Mouse (Mus musculus) olfactory bulb, adult 2 months (tissue): ENCODE results near the gene Lama1. TPM values are rescaled to one million over a fixed set of nuclear protein-coding genes. Genes with fewer than 3 reads are reported as not detected.

ENCODE experiments used
- H3K27ac ChIP-seq: fragments of 200-500 bp; 2 replicates; pipeline ENCODE4 v1.5.1; 2012; ENCODE audit warnings: low read depth, low read length; ENCODE audit not compliant: insufficient read depth
- H3K4me1 ChIP-seq: fragments of 200-500 bp; 2 replicates; pipeline ENCODE4 v1.6.1; 2012; ENCODE audit warnings: low read length; ENCODE audit not compliant: control insufficient read depth, insufficient read depth
- H3K4me3 ChIP-seq: fragments of 200-500 bp; 2 replicates; pipeline ENCODE4 v1.5.1; 2012; ENCODE audit warnings: mild to moderate bottlenecking, low read depth, low read length, moderate library complexity; ENCODE audit not compliant: insufficient read depth
- CTCF ChIP-seq: fragments of 200-500 bp; IDR thresholded peaks from 2 replicates; pipeline ENCODE4 v1.5.1; 2012; ENCODE audit warnings: low read depth, mild to moderate bottlenecking, low read length, moderate library complexity; ENCODE audit not compliant: insufficient read depth
- POLR2A ChIP-seq: fragments of 200-500 bp; IDR thresholded peaks from 2 replicates; pipeline ENCODE4 v1.6.1; 2012; ENCODE audit warnings: mild to moderate bottlenecking, low read depth, low read length, moderate library complexity; ENCODE audit not compliant: insufficient read depth
- WGBS: fragments of 180-500 bp; shearing (Covaris S2); methylation state at CpG from one replicate; pipeline ENCODE4 v1.1.7; 2018; 5-methylcytosine and 5-hydroxymethylcytosine counted together
- polyA plus RNA-seq: library from polyadenylated mRNA; stranded (reverse); fragments of >200 nt; gene quantifications from 2 replicates; pipeline ENCODE4 v1.2.4, GENCODE M21; 2012; ENCODE audit warnings: low replicate concordance; ENCODE audit not compliant: missing spikeins, insufficient read depth, insufficient read length

The Lama1 gene
- polyA plus RNA-seq, 1 experiment = not detected

DNA sequence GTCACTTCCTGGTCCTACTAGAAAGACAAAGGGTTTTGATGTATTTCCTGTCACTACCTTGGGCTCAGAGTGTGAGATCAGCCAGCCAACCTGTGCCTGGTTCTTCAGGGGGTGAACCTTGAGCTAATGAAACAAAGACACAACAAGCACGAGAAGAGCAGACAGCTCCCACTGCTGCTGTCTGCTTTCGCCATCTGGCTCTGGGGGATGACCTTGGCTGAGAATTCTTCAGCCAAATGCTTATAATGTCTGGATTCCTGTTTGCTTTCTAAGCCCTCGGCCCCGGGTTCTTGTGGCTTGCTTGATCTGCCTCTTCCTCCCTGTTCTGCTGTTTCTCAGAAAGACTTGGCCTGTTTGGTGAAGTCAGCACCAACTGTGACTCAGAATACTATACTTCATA is 6.4 kb upstream of the Lama1 start:
- TF ChIP-seq POLR2A = no peak
- no peak for TF ChIP-seq CTCF
- 85% methylated on average over 4 of the region's 4 CpGs for WGBS
- no peak overlapping the region for H3K27ac ChIP-seq
- H3K4me3 ChIP-seq = no peak overlapping the region
- H3K4me1 ChIP-seq = no peaks in the 10 kb centered on the region

DNA sequence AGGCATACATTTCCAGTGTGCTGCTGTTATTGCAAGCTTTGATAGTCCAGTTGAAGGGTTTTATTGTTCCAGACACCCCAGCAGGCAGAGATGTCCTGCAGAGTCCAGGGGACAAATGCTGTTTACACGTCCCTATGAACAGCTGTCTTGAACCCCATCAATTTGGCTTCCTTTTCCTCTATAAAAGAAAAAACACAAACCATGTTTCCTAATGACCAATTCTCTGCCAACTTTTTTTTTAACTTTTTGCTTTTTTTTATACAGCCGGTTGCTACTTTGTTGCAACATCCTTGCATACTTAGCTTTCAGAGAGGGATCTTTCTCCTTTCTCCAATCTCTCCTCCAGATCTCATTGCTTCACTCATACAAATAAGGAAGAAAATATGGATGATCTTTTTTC is 4.4 kb upstream of the Lama1 start:
- no peak overlapping the region for H3K27ac ChIP-seq
- no peak for TF ChIP-seq CTCF
- no peak for TF ChIP-seq POLR2A
- peaks cover 7% of the 10 kb centered on the region for H3K4me1 ChIP-seq
- 69% methylated on average over 2 of the region's 2 CpGs for WGBS
- no peak overlapping the region for H3K4me3 ChIP-seq

DNA sequence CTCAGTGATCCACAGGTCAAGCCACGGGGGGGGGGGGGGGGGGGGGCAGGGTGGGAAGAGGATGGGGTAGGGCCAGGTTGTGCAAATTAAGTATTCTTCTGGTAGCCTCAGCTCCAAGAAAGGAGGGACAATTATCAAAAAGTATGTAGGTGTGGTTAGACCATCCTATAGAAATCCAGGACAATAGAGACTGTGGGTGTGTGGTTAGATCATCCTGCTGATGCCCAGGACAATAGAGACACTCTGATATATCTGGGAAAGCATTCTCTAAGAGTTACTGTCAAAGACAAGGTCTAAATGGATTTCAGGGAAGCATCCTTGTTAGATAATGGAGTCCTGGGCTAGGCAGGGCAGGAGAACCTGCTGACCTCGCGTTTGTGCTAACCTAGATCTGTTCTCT is 3.2 kb upstream of the Lama1 start:
- no peak for TF ChIP-seq POLR2A
- no peak for TF ChIP-seq CTCF
- Histone ChIP-seq H3K4me3 (no peak overlapping the region), H3K27ac (no peak overlapping the region), H3K4me1 (peaks cover 15% of the 10 kb centered on the region)
- WGBS = 68% methylated on average over 3 of the region's 3 CpGs

DNA sequence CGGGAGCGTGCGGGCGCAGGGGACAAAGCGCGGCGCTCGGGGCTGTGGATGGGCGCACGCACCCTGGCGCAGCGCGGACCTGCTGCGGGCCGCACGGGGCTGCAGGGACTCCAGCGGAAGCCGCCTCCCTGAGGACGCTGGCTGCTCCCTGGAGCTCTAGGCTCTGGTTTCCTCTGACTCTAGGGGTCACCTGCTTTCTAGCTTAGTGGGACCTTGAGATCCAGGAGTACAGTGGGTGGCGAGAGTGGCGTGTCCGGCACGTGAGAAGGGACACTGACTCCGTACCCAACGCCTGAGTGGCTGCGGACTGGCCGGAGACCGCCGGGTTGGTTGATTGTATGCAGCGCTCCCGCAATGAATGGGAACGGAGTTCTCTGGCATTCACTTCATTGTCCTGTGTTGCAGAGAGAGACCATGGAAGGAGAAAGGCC is 417 bp downstream of the Lama1 start:
- under 1% methylated on average over 32 of the region's 32 CpGs for WGBS
- peak overlapping the region; percentile 54 for H3K4me3 ChIP-seq
- TF ChIP-seq CTCF = no peak
- H3K27ac ChIP-seq = no peak overlapping the region
- H3K4me1 ChIP-seq = peaks cover 15% of the 10 kb centered on the region

DNA sequence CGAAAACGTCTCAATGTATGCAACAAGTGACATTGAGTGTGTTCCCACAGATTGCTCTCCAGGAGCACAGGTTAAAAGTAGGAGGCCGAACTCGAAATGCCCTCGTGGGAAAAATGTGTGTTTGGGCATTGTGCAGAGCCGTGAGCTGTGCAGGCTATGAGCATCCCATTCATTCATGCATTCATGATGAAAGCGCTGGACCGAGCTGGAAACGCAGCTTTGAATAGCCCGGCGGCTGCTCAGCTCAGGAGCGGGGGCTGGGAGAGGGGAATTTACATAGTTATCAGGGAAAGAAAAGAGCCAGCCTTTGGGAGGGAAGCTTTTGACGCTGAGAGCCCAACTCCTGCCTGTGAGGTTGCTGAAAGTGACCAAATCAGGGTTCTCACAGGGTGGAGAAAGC is 1.2 kb downstream of the Lama1 start:
- Histone ChIP-seq H3K4me1 (peaks cover 15% of the 10 kb centered on the region), H3K27ac (no peak overlapping the region), H3K4me3 (no peak overlapping the region)
- TF ChIP-seq CTCF = no peak
- 7% methylated on average over 13 of the region's 13 CpGs for WGBS

DNA sequence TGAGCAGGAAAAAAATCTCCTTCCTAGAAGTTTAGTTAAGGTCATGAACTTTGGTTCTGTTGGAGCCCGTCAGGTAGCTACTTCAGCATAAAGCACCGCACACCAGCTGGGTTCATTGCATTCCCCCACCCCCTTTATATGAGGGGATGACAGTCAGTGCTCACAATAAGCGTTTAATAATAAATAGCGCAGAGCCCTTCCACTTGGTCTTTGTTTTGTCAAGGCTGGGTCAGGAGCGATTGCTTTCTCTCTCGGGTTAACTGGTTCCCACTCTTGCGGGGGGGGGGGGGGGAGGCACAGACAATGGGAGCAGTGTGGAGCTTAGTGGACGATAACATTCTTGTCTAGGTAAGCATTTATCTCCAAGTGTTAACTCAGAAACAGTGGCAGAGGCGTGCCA is 4.7 kb downstream of the Lama1 start:
- Histone ChIP-seq H3K4me1 (peaks cover 15% of the 10 kb centered on the region), H3K4me3 (no peak overlapping the region), H3K27ac (no peak overlapping the region)
- TF ChIP-seq POLR2A (no peak), CTCF (no peak)
- 65% methylated on average over 9 of the region's 9 CpGs for WGBS

DNA sequence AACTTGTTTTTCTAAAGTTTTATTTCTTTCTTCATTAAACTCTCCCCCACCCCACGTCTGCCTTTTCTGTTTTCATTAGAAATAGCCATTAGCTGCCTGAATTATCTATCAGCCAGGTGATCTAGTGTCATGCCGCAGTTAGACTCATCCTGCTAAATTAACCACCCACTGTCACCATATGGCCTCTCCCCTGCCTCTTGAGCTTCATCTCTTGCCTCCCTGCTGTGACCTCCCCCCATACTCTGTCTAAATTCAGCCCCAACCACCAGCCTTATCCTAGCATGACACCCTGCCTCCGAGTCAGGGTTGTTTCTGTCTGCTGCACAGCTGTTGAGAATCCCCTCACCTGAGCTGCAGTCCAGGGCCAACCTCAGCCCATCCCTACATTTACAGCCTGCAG is 5.9 kb downstream of the Lama1 start:
- H3K27ac ChIP-seq = no peak overlapping the region
- H3K4me3 ChIP-seq = no peak overlapping the region
- TF ChIP-seq POLR2A = no peak
- TF ChIP-seq CTCF = no peak
- H3K4me1 ChIP-seq = peaks cover 6% of the 10 kb centered on the region
- 68% methylated on average over 3 of the region's 3 CpGs for WGBS

DNA sequence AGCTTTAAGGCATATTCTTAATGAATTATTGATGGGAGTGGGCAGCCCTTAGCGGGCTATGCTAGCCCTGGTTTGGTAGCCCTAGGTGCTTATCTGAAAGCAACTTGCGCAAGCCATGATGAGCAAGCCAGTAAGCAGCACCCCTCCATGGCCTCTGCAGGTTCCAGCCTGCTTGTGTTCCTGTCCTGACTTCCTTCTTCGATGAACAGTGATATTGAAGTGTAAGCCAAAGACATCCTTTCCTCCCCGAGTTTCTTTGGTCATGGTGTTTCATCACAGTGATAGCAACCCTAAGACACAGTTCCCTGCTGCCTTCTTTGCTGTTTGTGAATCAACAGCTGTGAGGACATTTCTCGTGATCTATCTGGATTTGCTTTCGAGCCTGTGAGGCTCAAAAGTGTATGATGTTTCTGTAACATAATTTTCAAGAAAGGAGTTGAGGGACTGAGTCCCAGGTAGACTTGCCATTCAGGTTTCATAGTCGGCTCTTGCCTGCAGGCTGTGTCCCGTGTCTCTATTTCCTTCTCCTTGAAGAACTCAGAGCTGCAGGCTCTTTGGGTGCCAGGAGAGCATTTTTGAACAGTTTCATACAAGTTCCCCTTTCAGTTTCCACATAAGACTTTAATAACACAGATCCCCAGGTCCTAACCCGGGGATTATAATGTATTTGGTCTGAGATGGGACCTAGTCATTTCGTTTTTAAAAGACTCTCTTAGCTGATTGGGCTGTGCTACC is 8.1 kb downstream of the Lama1 start:
- Histone ChIP-seq H3K4me1 (no peaks in the 10 kb centered on the region), H3K27ac (no peak overlapping the region), H3K4me3 (no peak overlapping the region)
- TF ChIP-seq POLR2A = no peak
- TF ChIP-seq CTCF = no peak
- WGBS = 92% methylated on average over 10 of the region's 10 CpGs

DNA sequence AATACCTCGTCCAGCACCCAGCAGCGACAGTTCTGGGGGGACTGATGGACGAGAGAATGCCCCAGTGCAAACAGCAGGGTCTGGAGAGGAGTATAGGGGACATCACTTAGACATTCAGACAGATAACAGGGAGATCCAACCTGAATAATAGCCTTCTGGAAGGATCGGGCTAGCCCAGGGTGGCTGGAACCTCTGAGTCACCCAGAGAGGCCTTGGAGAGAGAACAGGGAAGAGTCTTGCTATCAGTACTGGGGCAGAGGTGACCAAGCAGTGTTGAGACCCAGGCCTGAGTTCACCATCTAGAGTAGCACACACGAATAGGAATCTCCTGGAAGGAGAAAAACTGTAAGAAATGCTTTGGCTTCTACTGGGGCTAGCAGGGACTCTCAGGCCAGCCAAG is 9.3 kb downstream of the Lama1 start:
- no peak overlapping the region for H3K27ac ChIP-seq
- H3K4me3 ChIP-seq = no peak overlapping the region
- 91% methylated on average over 5 of the region's 5 CpGs for WGBS
- TF ChIP-seq POLR2A = no peak
- no peak for TF ChIP-seq CTCF
- no peaks in the 10 kb centered on the region; the same call in 1 of the 2 replicates for H3K4me1 ChIP-seq

DNA sequence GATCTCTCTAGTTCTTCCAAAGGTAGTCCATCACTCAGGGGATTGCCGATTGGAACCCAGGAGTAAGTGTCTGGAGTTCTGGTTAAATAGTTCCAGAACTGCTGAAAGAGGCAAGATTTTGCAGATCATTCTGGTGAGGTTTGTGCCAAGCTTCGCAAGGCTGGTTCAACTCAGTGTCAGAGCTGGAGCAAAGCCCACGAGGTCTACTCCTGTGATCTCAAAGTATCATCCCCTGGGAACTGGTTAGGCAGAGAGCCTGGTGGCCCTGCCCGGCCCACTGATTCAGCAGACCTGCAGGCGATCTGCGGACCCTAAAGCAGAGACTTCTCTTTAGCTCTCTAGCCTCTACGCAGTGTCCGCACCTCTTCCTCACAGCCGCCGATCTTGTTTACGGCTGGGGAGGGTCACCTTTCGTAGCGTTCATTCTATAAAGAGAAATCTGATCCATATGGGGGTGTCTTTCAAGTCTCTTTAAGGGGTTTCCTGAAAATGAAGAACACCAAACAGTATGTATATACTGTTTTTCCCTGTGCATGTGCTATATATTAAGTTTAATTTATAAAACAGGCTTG is 10.8 kb downstream of the Lama1 start:
- no peaks in the 10 kb centered on the region; the same call in 1 of the 2 replicates for H3K4me1 ChIP-seq
- WGBS = 85% methylated on average over 13 of the region's 13 CpGs
- H3K4me3 ChIP-seq = no peak overlapping the region
- TF ChIP-seq CTCF (no peak), POLR2A (no peak)
- H3K27ac ChIP-seq = no peak overlapping the region
